Comparison of ENCODE assay signal across 8 mouse cellular contexts in genomic region chr17:44735223-44735990, GRCm38 (mm10). TPM values are rescaled to one million over a fixed set of nuclear protein-coding genes. Genes with fewer than 3 reads are reported as not detected.
A peak's percentile ranks its signal among the peaks of the same experiment; 100 is the strongest.
DNase-seq lines count a peak whose midpoint lies in the region; ATAC-seq lines count a peak whose summit lies in the region.

No protein-coding gene starts in this region.

- peak overlapping the region; percentile 71 for H3K9ac ChIP-seq in intestine, embryonic 16.5 days (ENCODE audit: low read depth, low read length)
- H3K9ac ChIP-seq in liver, embryonic 15.5 days = peak overlapping the region; percentile 15; the same call in 1 of the 2 replicates

- H3K36me3 ChIP-seq in intestine, embryonic 16.5 days (ENCODE audit: control insufficient read depth, insufficient read depth, low read length) = no peaks in the 10 kb centered on the region
- H3K36me3 ChIP-seq in liver, embryonic 15.5 days (replicated peaks) = no peaks in the 10 kb centered on the region

- H3K4me2 ChIP-seq in intestine, embryonic 16.5 days (ENCODE audit: low read depth, low read length) = peak overlapping the region; percentile 95
- peak overlapping the region; percentile 70 for H3K4me2 ChIP-seq in liver, embryonic 15.5 days

- under 1% methylated on average over 61 of the region's 64 CpGs for WGBS in intestine, embryonic 16.5 days
- WGBS in liver, embryonic 15.5 days (ENCODE audit: insufficient replicate concordance) = under 1% methylated on average over 64 of the region's 64 CpGs

- H3K4me3 ChIP-seq in intestine, embryonic 16.5 days (ENCODE audit: low read length) = peak overlapping the region; percentile 71
- peak overlapping the region; percentile 60 for H3K4me3 ChIP-seq in liver, embryonic 15.5 days (replicated peaks)

- peak; percentile 15; the same call in 1 of the 2 replicates for ATAC-seq in intestine, embryonic 16.5 days
- ATAC-seq in liver, embryonic 15.5 days (ENCODE audit: insufficient read depth) = peak; percentile 25; the same call in 1 of the 2 replicates

- no peaks in the 10 kb centered on the region for H3K9me3 ChIP-seq in intestine, embryonic 16.5 days (ENCODE audit: control insufficient read depth, low read length)
- no peaks in the 10 kb centered on the region for H3K9me3 ChIP-seq in liver, embryonic 15.5 days (replicated peaks)

- peaks cover 51% of the 10 kb centered on the region for H3K27me3 ChIP-seq in intestine, embryonic 16.5 days (replicated peaks; ENCODE audit: control insufficient read depth, insufficient read depth, low read length)
- peaks cover 79% of the 10 kb centered on the region for H3K27me3 ChIP-seq in liver, embryonic 15.5 days

- peaks cover 20% of the 10 kb centered on the region for H3K4me1 ChIP-seq in intestine, embryonic 16.5 days (ENCODE audit: control insufficient read depth, insufficient read depth, low read length)
- H3K4me1 ChIP-seq in liver, embryonic 15.5 days (replicated peaks) = peaks cover 25% of the 10 kb centered on the region

- DNase-seq in layer of hippocampus, adult 18-20 months (ENCODE audit: low spot score in 2 of 2) = peak; percentile 42 to 45
- no peak for DNase-seq in layer of hippocampus, adult 9-10 months (ENCODE audit: low spot score)
- DNase-seq in brain, adult 2 months (ENCODE audit: low read depth, low spot score) = peak; percentile 53
- DNase-seq in gastrocnemius, postnatal 14 days = peak; percentile 14
- peak; percentile 51 to 65 for DNase-seq in natural killer cell, adult 2 months (ENCODE audit: low spot score in 2 of 2)
- peak; percentile 39 to 45 for DNase-seq in thymus, adult 18-20 months

- H3K27ac ChIP-seq in intestine, embryonic 16.5 days (ENCODE audit: low read length) = no peak overlapping the region; the same call in 1 of the 2 replicates
- no peak overlapping the region for H3K27ac ChIP-seq in liver, embryonic 15.5 days (replicated peaks)

- intact Hi-C loops in gastrocnemius, postnatal 14 days (cut with DNase I; ENCODE audit: low total_unique reads) = loop anchor here (10.0 kb wide), 1 partner anchor 71 kb away; no protein-coding TSS in a partner anchor

RNA-seq across cellular contexts. Expression of gene Supt3, which starts 41.5 kb away (rescaled TPM):
- total RNA-seq in layer of hippocampus, adult 18-20 months (2021) = 10 to 100 TPM; 16.3 TPM
- 1 to 10 TPM; 7.6 to 8.1 TPM for total RNA-seq in gastrocnemius, postnatal 14 days (2021)
- 15.7 TPM in 2 replicates for polyA plus RNA-seq in intestine, embryonic 16.5 days (2015; fragmentation: Nextera tagmentation; extraction: Ambion mirVana)
- polyA plus RNA-seq in liver, embryonic 15.5 days (2015; fragmentation: Nextera tagmentation; extraction: Ambion mirVana) = 6.5 and 6.6 TPM in 2 replicates
